Mouse (Mus musculus) limb, embryonic 12.5 days (tissue): ENCODE measurements around the gene Fam98c. TPM values are rescaled to one million over a fixed set of nuclear protein-coding genes. Genes with fewer than 3 reads are reported as not detected.

Source experiments
- polyA plus RNA-seq: library from polyadenylated mRNA; unstranded; fragments of >200 nt; fragmentation: Nextera tagmentation; extraction: Ambion mirVana; gene quantifications from 2 replicates; pipeline ENCODE4 v1.2.1, GENCODE M21; 2016

Fam98c gene
- polyA plus RNA-seq, 1 experiment from 2014 or later = 14.2 TPM

Other genes starting within 250 kb of the Fam98c start
- gene Actn4, start 193.9 kb downstream of the Fam98c start, polyA plus RNA-seq = 269 and 283 TPM in 2 replicates
- gene Eif3k, start 174.4 kb downstream of the Fam98c start, polyA plus RNA-seq = 438 and 440 TPM in 2 replicates
- gene Map4k1, start 174.2 kb downstream of the Fam98c start, polyA plus RNA-seq = 10.9 and 11.9 TPM in 2 replicates
- 5.0 and 5.2 TPM in 2 replicates for gene Ryr1, start 31.1 kb downstream of the Fam98c start, polyA plus RNA-seq
- 0.93 and 1.3 TPM in 2 replicates for gene Rasgrp4, start 21.4 kb downstream of the Fam98c start, polyA plus RNA-seq
- 0.60 and 1.1 TPM in 2 replicates for gene Ggn, start 14.0 kb upstream of the Fam98c start, polyA plus RNA-seq
- gene Spred3, start 14.2 kb upstream of the Fam98c start, polyA plus RNA-seq = 5.0 and 6.6 TPM in 2 replicates
- gene Psmd8, start 24.5 kb upstream of the Fam98c start, polyA plus RNA-seq = 292 and 305 TPM in 2 replicates
- gene Catsperg1, start 57.8 kb upstream of the Fam98c start, polyA plus RNA-seq = 0.56 and 0.69 TPM in 2 replicates
- gene Kcnk6, start 76.3 kb upstream of the Fam98c start, polyA plus RNA-seq = 1.0 and 1.4 TPM in 2 replicates
- gene Yif1b, start 82.1 kb upstream of the Fam98c start, polyA plus RNA-seq = 104 and 105 TPM in 2 replicates
- 2.5 and 2.7 TPM in 2 replicates for gene 2200002D01Rik, start 92.2 kb upstream of the Fam98c start, polyA plus RNA-seq
- gene Spint2, start 125.7 kb upstream of the Fam98c start, polyA plus RNA-seq = 106 and 107 TPM in 2 replicates
- 7.6 and 8.0 TPM in 2 replicates for gene Ppp1r14a, start 133.1 kb upstream of the Fam98c start, polyA plus RNA-seq
- gene Dpf1, start 147.7 kb upstream of the Fam98c start, polyA plus RNA-seq = 22.4 and 23.7 TPM in 2 replicates